Mouse (Mus musculus): ENCODE measurements around the gene Stx2. TPM values are rescaled to one million over a fixed set of nuclear protein-coding genes. Genes with fewer than 3 reads are reported as not detected.
A peak's percentile ranks its signal among the peaks of the same experiment; 100 is the strongest.

The Stx2 gene
- polyA plus RNA-seq, 1 experiment from 2014 or later: 15.1 TPM

- TF ChIP-seq CTCF (IDR thresholded peaks at IDR 0.05) (no peak), EP300 (IDR thresholded peaks at IDR 0.05) (no peak)
- whole genome bisulfite sequencing: 84% methylated on average over 5 of the region's 5 CpGs
- H3K4me1 ChIP-seq (ENCODE audit: insufficient read depth, low read depth, low read length): no peaks in the 10 kb centered on the region
- H3K36me3 ChIP-seq (ENCODE audit: insufficient read depth, low read length): no peaks in the 10 kb centered on the region
- no peaks in the 10 kb centered on the region for H3K9me3 ChIP-seq (ENCODE audit: low read length)
- H3K4me2 ChIP-seq (replicated peaks; ENCODE audit: low read depth, low read length): no peak overlapping the region
- no peak overlapping the region for H3K9ac ChIP-seq (replicated peaks; ENCODE audit: low read depth)
- no peak for ATAC-seq
- no peak overlapping the region for H3K27ac ChIP-seq (ENCODE audit: low read length)
- H3K4me3 ChIP-seq (ENCODE audit: low read depth, low read length): no peak overlapping the region
- DNase-seq (ENCODE audit: low spot score): no peak
- no peaks in the 10 kb centered on the region for H3K27me3 ChIP-seq (replicated peaks; ENCODE audit: insufficient read depth, low read length)
Measured at GRCm38 (mm10) chr5:129015540-129015939, 7.2 kb upstream of the Stx2 start.

DNA sequence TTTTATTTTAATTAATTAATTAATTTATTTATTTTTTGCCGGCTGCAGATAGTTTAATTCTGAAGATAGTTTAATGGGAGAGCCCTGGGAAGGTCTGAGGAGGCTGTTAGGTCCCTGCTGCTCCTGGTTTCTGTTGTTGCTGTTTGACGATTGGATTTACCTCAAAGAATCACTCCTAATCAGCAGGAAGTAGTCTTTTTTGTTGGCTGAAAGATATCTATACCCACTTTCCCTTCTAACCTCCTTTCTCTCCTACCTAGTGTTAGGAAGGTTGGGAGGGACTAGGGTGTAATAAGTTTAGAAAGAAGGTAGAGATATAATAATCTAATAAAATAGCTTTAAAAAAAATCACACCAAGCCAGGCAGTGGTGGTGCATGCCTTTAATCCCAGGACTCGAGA, 6.6 kb upstream of the Stx2 start:
- no peak overlapping the region for H3K4me3 ChIP-seq (ENCODE audit: low read depth, low read length)
- H3K4me1 ChIP-seq (ENCODE audit: insufficient read depth, low read depth, low read length): no peaks in the 10 kb centered on the region
- H3K9ac ChIP-seq (replicated peaks; ENCODE audit: low read depth): no peak overlapping the region
- TF ChIP-seq CTCF (IDR thresholded peaks at IDR 0.05) (no peak), EP300 (IDR thresholded peaks at IDR 0.05) (no peak)
- H3K36me3 ChIP-seq (ENCODE audit: insufficient read depth, low read length): no peaks in the 10 kb centered on the region
- WGBS: 69% methylated on average over 3 of the region's 3 CpGs
- H3K9me3 ChIP-seq (ENCODE audit: low read length): no peaks in the 10 kb centered on the region
- no peaks in the 10 kb centered on the region for H3K27me3 ChIP-seq (replicated peaks; ENCODE audit: insufficient read depth, low read length)
- no peak for DNase-seq (ENCODE audit: low spot score)
- no peak overlapping the region for H3K4me2 ChIP-seq (replicated peaks; ENCODE audit: low read depth, low read length)
- ATAC-seq: no peak
- no peak overlapping the region for H3K27ac ChIP-seq (ENCODE audit: low read length)

GRCm38 (mm10) chr5:129010937-129011336, 2.6 kb upstream of the Stx2 start:
- no peak for ATAC-seq
- DNase-seq (ENCODE audit: low spot score): no peak
- H3K4me3 ChIP-seq (ENCODE audit: low read depth, low read length): no peak overlapping the region
- H3K36me3 ChIP-seq (ENCODE audit: insufficient read depth, low read length): no peaks in the 10 kb centered on the region
- TF ChIP-seq EP300 (IDR thresholded peaks at IDR 0.05): no peak
- no peak for TF ChIP-seq CTCF (IDR thresholded peaks at IDR 0.05)
- H3K4me2 ChIP-seq (replicated peaks; ENCODE audit: low read depth, low read length): no peak overlapping the region
- peaks cover 3% of the 10 kb centered on the region; the same call in 1 of the 2 replicates for H3K4me1 ChIP-seq (ENCODE audit: insufficient read depth, low read depth, low read length)
- no peak overlapping the region for H3K9ac ChIP-seq (replicated peaks; ENCODE audit: low read depth)
- no peak overlapping the region for H3K27ac ChIP-seq (ENCODE audit: low read length)
- 69% methylated on average over 2 of the region's 2 CpGs for WGBS
- no peaks in the 10 kb centered on the region for H3K27me3 ChIP-seq (replicated peaks; ENCODE audit: insufficient read depth, low read length)
- H3K9me3 ChIP-seq (ENCODE audit: low read length): no peaks in the 10 kb centered on the region

GRCm38 (mm10) chr5:129009577-129009976, 1.2 kb upstream of the Stx2 start:
- peaks cover 3% of the 10 kb centered on the region; the same call in 1 of the 2 replicates for H3K4me1 ChIP-seq (ENCODE audit: insufficient read depth, low read depth, low read length)
- H3K27me3 ChIP-seq (replicated peaks; ENCODE audit: insufficient read depth, low read length): no peaks in the 10 kb centered on the region
- no peak overlapping the region for H3K27ac ChIP-seq (ENCODE audit: low read length)
- H3K36me3 ChIP-seq (ENCODE audit: insufficient read depth, low read length): no peaks in the 10 kb centered on the region
- 66% methylated on average over 3 of the region's 3 CpGs for WGBS
- ATAC-seq (no peak), DNase-seq (ENCODE audit: low spot score) (no peak)
- no peak overlapping the region for H3K4me2 ChIP-seq (replicated peaks; ENCODE audit: low read depth, low read length)
- H3K4me3 ChIP-seq (ENCODE audit: low read depth, low read length): no peak overlapping the region
- H3K9ac ChIP-seq (replicated peaks; ENCODE audit: low read depth): no peak overlapping the region
- no peak for TF ChIP-seq CTCF (IDR thresholded peaks at IDR 0.05)
- TF ChIP-seq EP300 (IDR thresholded peaks at IDR 0.05): no peak
- H3K9me3 ChIP-seq (ENCODE audit: low read length): no peaks in the 10 kb centered on the region

DNA sequence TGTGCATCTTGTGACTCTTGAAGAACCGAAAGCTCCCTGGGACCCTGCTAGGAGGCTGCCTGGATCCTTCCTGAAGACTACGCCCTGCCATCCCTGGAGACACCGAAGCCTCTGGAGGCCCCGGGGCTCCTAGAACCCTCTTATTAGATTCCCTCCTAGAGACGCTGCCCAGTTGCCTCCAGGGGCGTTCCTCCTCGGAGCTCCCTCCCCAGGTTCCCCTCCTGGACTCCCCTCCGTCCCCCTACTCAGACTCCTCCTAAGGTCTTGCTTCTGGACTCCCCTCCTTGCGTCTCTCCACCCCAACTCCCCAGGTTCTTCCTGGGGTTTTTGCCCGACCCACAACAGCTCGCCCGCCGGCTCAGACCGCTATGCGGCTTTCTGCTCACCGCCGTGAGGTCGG, 366 bp downstream of the Stx2 start:
- Histone ChIP-seq H3K4me1 (ENCODE audit: insufficient read depth, low read depth, low read length) (peaks cover 3% of the 10 kb centered on the region; the same call in 1 of the 2 replicates), H3K27me3 (replicated peaks; ENCODE audit: insufficient read depth, low read length) (no peaks in the 10 kb centered on the region), H3K9ac (replicated peaks; ENCODE audit: low read depth) (peak overlapping the region; percentile 50), H3K4me2 (replicated peaks; ENCODE audit: low read depth, low read length) (peak overlapping the region; percentile 82), H3K9me3 (ENCODE audit: low read length) (no peaks in the 10 kb centered on the region), H3K4me3 (ENCODE audit: low read depth, low read length) (peak overlapping the region; percentile 74), H3K27ac (ENCODE audit: low read length) (peak overlapping the region; percentile 26; the same call in 1 of the 2 replicates), H3K36me3 (ENCODE audit: insufficient read depth, low read length) (no peaks in the 10 kb centered on the region)
- ATAC-seq: no peak; the same call in none of the 2 replicates
- DNase-seq (ENCODE audit: low spot score): no peak
- TF ChIP-seq EP300 (IDR thresholded peaks at IDR 0.05) (no peak), CTCF (IDR thresholded peaks at IDR 0.05) (no peak)
- WGBS: 1% methylated on average over 18 of the region's 18 CpGs

DNA sequence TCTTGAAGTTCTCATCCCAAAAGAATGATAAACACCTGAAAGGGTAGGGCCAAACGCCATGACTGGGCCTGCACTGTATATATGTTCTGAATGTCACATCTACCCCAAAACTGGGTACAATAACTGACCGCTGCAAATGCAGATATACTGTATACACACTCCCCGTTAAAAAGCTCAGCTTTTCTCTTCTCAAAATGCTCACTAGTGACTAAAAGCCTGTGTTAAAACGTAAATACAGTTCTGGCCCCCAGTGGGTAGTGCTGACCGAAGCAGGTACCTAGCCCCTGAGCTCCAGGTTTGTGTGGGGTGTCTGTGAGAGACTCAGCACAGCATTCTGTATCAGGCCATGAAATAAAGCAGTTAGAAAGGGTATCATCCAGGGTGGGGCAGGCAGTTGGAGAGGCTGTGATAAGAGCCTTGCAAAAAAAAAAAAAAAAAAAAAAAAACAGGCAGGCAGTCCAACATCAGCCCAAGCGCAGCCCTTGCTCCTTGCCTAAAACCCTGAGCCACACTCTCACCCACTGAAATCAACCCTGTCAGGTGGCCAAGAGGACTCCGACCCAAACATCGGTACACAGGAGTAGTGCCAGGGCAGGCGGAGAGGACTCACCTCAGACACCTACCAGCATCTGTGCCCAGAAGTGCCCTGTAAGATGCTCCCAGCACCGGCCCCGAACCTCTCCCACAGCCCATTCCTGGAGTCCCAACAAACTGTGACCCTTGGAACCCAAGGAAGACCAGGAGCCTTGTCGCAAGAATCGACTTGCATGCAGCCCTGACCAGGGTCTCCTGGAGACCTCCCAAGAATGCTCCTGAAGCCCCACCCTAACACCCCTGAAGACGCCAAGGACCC, 1.0 kb downstream of the Stx2 start:
- peaks cover 5% of the 10 kb centered on the region; the same call in 1 of the 2 replicates for H3K4me1 ChIP-seq (ENCODE audit: insufficient read depth, low read depth, low read length)
- no peaks in the 10 kb centered on the region for H3K36me3 ChIP-seq (ENCODE audit: insufficient read depth, low read length)
- WGBS: 49% methylated on average over 13 of the region's 14 CpGs
- H3K4me3 ChIP-seq (ENCODE audit: low read depth, low read length): peak overlapping the region; percentile 74
- DNase-seq (ENCODE audit: low spot score) (no peak), ATAC-seq (no peak)
- no peak overlapping the region for H3K27ac ChIP-seq (ENCODE audit: low read length)
- no peaks in the 10 kb centered on the region for H3K9me3 ChIP-seq (ENCODE audit: low read length)
- H3K4me2 ChIP-seq (replicated peaks; ENCODE audit: low read depth, low read length): peak overlapping the region; percentile 82
- H3K9ac ChIP-seq (replicated peaks; ENCODE audit: low read depth): peak overlapping the region; percentile 50; the same call in 1 of the 2 replicates
- TF ChIP-seq CTCF (IDR thresholded peaks at IDR 0.05): no peak
- TF ChIP-seq EP300 (IDR thresholded peaks at IDR 0.05): no peak
- no peaks in the 10 kb centered on the region for H3K27me3 ChIP-seq (replicated peaks; ENCODE audit: insufficient read depth, low read length)

Data from lung, postnatal 0 days (tissue).